Mouse (Mus musculus): ENCODE measurements around the gene Tmem268.

DNA sequence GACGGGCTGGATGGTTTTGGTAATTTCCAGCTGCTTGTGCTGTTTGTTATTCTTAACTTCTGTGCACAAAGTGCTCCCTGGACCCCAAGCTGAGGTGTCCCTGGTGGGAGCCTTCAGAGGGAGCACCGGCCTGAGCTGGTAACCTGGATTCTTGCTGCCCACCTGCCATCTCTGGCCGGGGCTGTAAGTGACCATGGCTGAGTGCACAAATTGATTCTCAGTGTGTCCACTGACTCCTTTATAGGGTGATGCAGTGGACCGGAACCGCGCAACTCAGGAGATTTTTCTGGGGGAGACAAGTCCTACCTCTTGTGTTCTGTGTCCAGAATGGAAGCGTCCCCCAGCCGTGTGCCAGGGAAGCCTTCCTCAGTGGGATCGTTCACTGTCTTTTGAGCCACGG is 26.6 kb downstream of the Tmem268 start:
- TF ChIP-seq CTCF (IDR thresholded peaks at IDR 0.05; ENCODE audit: low read depth) (no peak), EP300 (IDR thresholded peaks at IDR 0.05; ENCODE audit: low read depth) (no peak)
